Mouse (Mus musculus): ENCODE results near the gene Cgnl1. TPM values are rescaled to one million over a fixed set of nuclear protein-coding genes. Genes with fewer than 3 reads are reported as not detected.

Gene Cgnl1
- polyA plus RNA-seq, 1 experiment from 2014 or later, result 4.6 TPM

DNA sequence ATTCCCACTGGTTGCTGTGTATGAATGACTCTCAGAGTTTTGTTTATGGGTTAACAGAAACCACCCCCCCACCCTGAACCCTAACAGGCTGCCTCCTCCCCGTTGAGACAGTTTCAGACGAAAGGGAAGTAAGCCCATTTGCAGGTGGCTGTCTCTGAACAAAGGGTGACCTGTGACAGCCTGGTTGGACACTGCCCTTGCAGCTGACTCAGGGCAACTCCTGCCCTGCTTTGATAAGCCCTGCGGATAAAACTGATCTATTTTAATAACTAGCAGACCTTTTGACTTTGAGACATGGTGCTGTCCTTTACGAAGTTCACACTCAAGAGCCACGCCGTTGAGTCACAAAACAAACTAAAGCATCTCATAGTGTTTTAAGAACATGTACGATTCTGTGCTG lies 181.6 kb downstream of the Cgnl1 start:
- no peaks in the 10 kb centered on the region for H3K9me3 ChIP-seq (ENCODE audit: control insufficient read depth, low read length)
- H3K4me2 ChIP-seq, result no peak overlapping the region
- DNase-seq (ENCODE audit: low spot score, missing footprints), result no peak
- H3K27ac ChIP-seq (ENCODE audit: low read depth, low read length), result no peak overlapping the region
- H3K4me1 ChIP-seq (ENCODE audit: control insufficient read depth, insufficient read depth, low read length), result no peaks in the 10 kb centered on the region
- ATAC-seq (ENCODE audit: low FRiP score), result no peak
- H3K27me3 ChIP-seq (ENCODE audit: control insufficient read depth, insufficient read depth, low read length), result no peaks in the 10 kb centered on the region
- H3K4me3 ChIP-seq (ENCODE audit: low read depth, low read length), result no peak overlapping the region
- H3K9ac ChIP-seq (ENCODE audit: low read length), result no peak overlapping the region
- no peaks in the 10 kb centered on the region for H3K36me3 ChIP-seq (ENCODE audit: control insufficient read depth, insufficient read depth, low read length)
- WGBS, result 74% methylated on average over 7 of the region's 7 CpGs

DNA sequence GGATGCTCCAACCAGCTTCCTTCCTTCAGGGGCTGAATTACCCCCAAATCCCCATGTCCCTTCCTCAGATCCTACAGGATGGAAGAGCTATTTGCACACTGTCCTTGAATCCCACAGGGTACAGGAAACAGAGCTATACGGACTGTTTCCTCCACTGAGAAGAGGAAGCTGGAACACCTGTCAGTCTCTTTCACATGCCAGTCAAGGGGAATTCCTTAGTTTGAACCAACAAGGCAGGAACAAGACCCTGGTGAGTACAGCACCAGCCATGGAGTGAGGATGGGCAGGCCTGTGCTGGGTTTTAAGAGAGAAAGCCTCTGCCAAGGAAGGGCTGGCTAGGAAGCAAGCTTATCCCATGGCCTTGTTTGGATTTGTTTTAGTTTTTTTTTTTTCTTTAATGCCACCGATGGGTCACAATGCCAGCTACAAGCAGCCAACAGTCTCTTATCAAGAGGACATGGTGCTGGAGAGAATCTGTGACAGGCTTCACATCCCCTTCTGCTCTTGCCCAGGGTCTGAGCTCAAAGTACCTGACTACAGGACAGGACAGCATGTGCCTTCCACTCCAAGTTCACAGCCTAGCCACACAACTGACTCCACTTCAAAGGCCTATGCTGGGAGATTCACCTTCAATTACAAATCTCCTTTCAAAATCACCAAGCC lies 182.3 kb downstream of the Cgnl1 start:
- no peaks in the 10 kb centered on the region for H3K27me3 ChIP-seq (ENCODE audit: control insufficient read depth, insufficient read depth, low read length)
- no peak overlapping the region for H3K4me3 ChIP-seq (ENCODE audit: low read depth, low read length)
- H3K9me3 ChIP-seq (ENCODE audit: control insufficient read depth, low read length), result no peaks in the 10 kb centered on the region
- no peaks in the 10 kb centered on the region for H3K4me1 ChIP-seq (ENCODE audit: control insufficient read depth, insufficient read depth, low read length)
- DNase-seq (ENCODE audit: low spot score, missing footprints) (peak; percentile 53), ATAC-seq (ENCODE audit: low FRiP score) (no peak)
- WGBS, result 82% methylated on average over 2 of the region's 2 CpGs
- H3K27ac ChIP-seq (ENCODE audit: low read depth, low read length), result no peak overlapping the region
- H3K4me2 ChIP-seq, result no peak overlapping the region
- H3K9ac ChIP-seq (ENCODE audit: low read length), result no peak overlapping the region
- no peaks in the 10 kb centered on the region for H3K36me3 ChIP-seq (ENCODE audit: control insufficient read depth, insufficient read depth, low read length)

DNA sequence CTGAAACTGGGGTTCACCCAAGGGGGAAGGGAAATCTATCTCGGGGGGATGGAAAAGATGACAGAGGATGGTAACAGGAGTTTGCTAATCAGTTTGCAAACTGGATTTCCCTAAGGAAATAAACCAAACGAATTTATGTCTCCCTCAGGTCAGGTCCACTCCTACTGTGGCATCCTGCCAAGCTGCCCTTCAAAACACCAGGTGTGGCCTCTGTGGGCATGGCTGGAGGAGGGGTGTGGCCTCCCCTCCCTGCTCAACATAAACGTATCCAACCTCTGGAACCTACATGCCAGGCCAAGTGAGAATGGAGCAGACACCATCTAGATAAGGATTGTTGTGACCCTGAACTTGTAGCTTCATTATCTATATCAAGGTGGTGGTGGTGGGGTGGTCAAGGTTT lies 185.0 kb downstream of the Cgnl1 start:
- DNase-seq (ENCODE audit: low spot score, missing footprints) (no peak), ATAC-seq (ENCODE audit: low FRiP score) (no peak)
- Histone ChIP-seq H3K4me3 (ENCODE audit: low read depth, low read length) (no peak overlapping the region), H3K9ac (ENCODE audit: low read length) (no peak overlapping the region), H3K9me3 (ENCODE audit: control insufficient read depth, low read length) (no peaks in the 10 kb centered on the region), H3K27me3 (ENCODE audit: control insufficient read depth, insufficient read depth, low read length) (no peaks in the 10 kb centered on the region), H3K36me3 (ENCODE audit: control insufficient read depth, insufficient read depth, low read length) (no peaks in the 10 kb centered on the region), H3K4me1 (ENCODE audit: control insufficient read depth, insufficient read depth, low read length) (no peaks in the 10 kb centered on the region), H3K27ac (ENCODE audit: low read depth, low read length) (no peak overlapping the region), H3K4me2 (no peak overlapping the region)
- 67% methylated on average over 3 of the region's 3 CpGs for WGBS

DNA sequence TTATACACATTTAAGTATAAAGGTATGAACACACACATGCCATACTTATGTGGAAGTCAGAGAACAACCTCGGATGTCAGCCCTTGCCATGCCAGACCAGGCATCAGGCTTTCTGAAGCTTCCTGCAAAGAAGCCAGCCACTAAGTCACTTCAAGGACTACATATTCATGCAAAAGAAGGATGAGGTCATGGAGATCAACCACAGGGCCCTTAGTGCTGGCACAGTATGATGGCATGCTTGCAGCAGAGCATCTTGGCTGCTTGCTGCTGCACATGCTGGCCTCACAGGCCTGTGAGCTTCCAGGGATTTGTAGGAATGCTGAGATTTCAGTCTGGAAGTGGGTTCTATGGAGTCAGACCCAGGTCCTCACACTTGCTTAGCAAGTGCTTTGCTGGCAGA lies 188.6 kb downstream of the Cgnl1 start:
- peak; percentile 6 for DNase-seq (ENCODE audit: low spot score, missing footprints)
- H3K4me3 ChIP-seq (ENCODE audit: low read depth, low read length), result no peak overlapping the region
- H3K9ac ChIP-seq (ENCODE audit: low read length), result no peak overlapping the region
- no peaks in the 10 kb centered on the region for H3K4me1 ChIP-seq (ENCODE audit: control insufficient read depth, insufficient read depth, low read length)
- no peak overlapping the region for H3K4me2 ChIP-seq
- WGBS, result 70% methylated on average over 1 of the region's 1 CpGs
- H3K36me3 ChIP-seq (ENCODE audit: control insufficient read depth, insufficient read depth, low read length), result no peaks in the 10 kb centered on the region
- H3K27ac ChIP-seq (ENCODE audit: low read depth, low read length), result no peak overlapping the region
- H3K27me3 ChIP-seq (ENCODE audit: control insufficient read depth, insufficient read depth, low read length), result no peaks in the 10 kb centered on the region
- ATAC-seq (ENCODE audit: low FRiP score), result no peak
- H3K9me3 ChIP-seq (ENCODE audit: control insufficient read depth, low read length), result no peaks in the 10 kb centered on the region

DNA sequence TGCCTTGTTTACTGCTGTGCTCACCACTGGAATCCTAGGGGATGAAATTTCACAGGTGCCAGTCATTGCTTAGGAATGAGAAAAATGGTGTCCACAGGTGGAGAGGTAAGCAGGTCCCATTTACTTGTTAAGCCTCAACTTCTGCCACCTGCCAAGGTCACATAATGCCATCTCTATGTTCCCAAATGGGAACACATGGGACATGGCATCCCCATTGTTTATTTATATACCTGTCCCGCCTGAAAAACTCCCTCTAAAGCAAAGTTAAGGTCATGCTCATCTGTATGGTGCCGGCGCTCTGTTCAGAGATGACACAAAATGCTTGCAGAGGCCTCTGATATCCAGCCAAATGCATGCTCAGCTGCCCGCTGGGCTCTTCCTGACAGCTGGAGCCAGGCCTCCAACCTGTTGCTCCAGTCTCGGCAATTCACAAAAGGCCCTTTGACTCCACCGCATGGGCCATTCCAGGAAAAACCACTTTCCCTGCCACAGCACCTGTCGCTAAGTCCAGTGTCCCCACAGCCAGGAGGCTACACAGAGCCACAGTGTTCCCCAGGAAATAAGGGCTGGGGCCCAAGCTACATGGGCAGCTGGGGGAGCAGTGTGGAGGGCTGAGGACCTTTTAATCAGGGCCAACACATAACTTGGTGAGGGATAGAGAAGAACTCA lies 192.4 kb downstream of the Cgnl1 start:
- no peak overlapping the region for H3K9ac ChIP-seq (ENCODE audit: low read length)
- H3K4me2 ChIP-seq, result no peak overlapping the region
- no peaks in the 10 kb centered on the region for H3K9me3 ChIP-seq (ENCODE audit: control insufficient read depth, low read length)
- DNase-seq (ENCODE audit: low spot score, missing footprints) (peak; percentile 21), ATAC-seq (ENCODE audit: low FRiP score) (no peak)
- H3K4me3 ChIP-seq (ENCODE audit: low read depth, low read length), result no peak overlapping the region
- no peaks in the 10 kb centered on the region for H3K36me3 ChIP-seq (ENCODE audit: control insufficient read depth, insufficient read depth, low read length)
- WGBS, result 77% methylated on average over 7 of the region's 7 CpGs
- no peak overlapping the region for H3K27ac ChIP-seq (ENCODE audit: low read depth, low read length)
- no peaks in the 10 kb centered on the region for H3K4me1 ChIP-seq (ENCODE audit: control insufficient read depth, insufficient read depth, low read length)
- no peaks in the 10 kb centered on the region for H3K27me3 ChIP-seq (ENCODE audit: control insufficient read depth, insufficient read depth, low read length)

Other genes starting within 250 kb of the Cgnl1 start
- 4.5 and 6.9 TPM in 2 replicates for gene Myzap, start 179.2 kb downstream of the Cgnl1 start, polyA plus RNA-seq (2014; fragmentation: Nextera tagmentation; extraction: Ambion mirVana)

Data from midbrain, embryonic 11.5 days (tissue).